Mouse (Mus musculus) lung, adult 2 months (tissue): ENCODE data around the gene Hist1h2ae.

Experiments used
- CTCF ChIP-seq: fragments of 200-500 bp; IDR thresholded peaks from 2 replicates; pipeline ENCODE4 v1.5.1; 2011; ENCODE audit warnings: mild to moderate bottlenecking, low read length, control low read depth; ENCODE audit not compliant: insufficient read depth
- POLR2A ChIP-seq: fragments of 200-500 bp; IDR thresholded peaks from 2 replicates; pipeline ENCODE4 v1.6.1; 2011; ENCODE audit warnings: low read depth, mild to moderate bottlenecking, control low read depth, low read length, borderline replicate concordance; ENCODE audit errors: extremely low read depth

DNA sequence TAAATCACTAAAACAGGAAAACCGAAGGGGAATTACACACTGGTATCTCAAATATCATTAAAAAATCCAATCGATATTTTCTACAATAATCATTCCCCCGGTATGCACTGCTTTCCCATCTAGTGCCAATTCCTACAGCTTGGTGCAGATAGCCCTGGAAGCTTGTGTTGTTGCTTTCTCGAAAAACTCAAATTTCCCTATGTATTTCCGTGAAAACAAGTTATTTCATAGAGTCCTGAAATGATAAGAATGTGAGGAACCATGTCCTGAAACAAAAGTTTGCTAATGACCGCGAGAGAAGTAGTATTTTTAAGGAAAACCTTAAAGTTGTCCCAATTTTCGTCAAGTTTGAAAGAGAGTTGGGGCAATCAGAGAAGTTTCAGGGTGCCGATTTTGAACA lies 16.6 kb downstream of the Hist1h2ae start:
- TF ChIP-seq CTCF = no peak
- TF ChIP-seq POLR2A = no peak
